12 mouse cellular contexts compared by ENCODE assay signal in the genomic region with DNA sequence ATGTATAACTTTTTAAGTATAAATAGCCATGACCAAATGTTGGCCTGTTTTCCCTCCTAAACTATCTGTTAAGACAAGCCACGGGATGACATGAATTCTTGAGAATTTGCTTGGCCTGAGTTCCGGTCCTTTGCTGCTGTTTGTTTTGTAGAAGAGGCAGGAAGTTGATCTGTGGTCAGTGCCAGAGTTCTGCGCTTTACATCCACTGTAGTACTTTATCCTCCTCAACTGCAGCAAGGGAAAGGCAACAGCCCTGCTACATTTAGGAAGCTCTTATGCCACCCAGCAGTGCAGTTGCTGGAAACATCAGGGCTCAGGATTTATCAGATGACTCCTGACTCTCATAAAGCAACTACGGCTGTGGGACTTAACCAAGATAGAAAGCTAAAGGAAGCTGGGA.
DNase-seq lines count a peak whose midpoint lies in the region; ATAC-seq lines count a peak whose summit lies in the region.
"Had no signal": no experiment of that assay in that cellular context is flagged by ENCODE, and none has a peak within 500 bp of the region (broad histone marks: within the 10 kb centered on the region; RNA-seq: fewer than 3 reads in every experiment).

No protein-coding gene starts in this region.

- peaks cover 7% of the 10 kb centered on the region; the same call in 1 of the 2 replicates for H3K4me1 ChIP-seq in kidney, embryonic 15.5 days
- H3K4me1 ChIP-seq in heart, embryonic 13.5 days, result peaks cover 26% of the 10 kb centered on the region
- H3K4me1 ChIP-seq in forebrain, embryonic 10.5 days, result peaks cover 14% of the 10 kb centered on the region

- H3K9me3 ChIP-seq in kidney, embryonic 15.5 days (replicated peaks), result no peaks in the 10 kb centered on the region
- no peaks in the 10 kb centered on the region for H3K9me3 ChIP-seq in heart, embryonic 13.5 days
- H3K9me3 ChIP-seq in forebrain, embryonic 10.5 days, result no peaks in the 10 kb centered on the region

- no peak overlapping the region for H3K4me3 ChIP-seq in kidney, embryonic 15.5 days (replicated peaks)
- H3K4me3 ChIP-seq in heart, embryonic 13.5 days, result peak overlapping the region; percentile 16
- H3K4me3 ChIP-seq in forebrain, embryonic 10.5 days, result no peak overlapping the region
- H3K4me3 ChIP-seq: erythroblast, embryonic 14.5 days had no signal

- H3K36me3 ChIP-seq in kidney, embryonic 15.5 days, result no peaks in the 10 kb centered on the region
- no peaks in the 10 kb centered on the region for H3K36me3 ChIP-seq in heart, embryonic 13.5 days
- H3K36me3 ChIP-seq in forebrain, embryonic 10.5 days (replicated peaks), result no peaks in the 10 kb centered on the region

- H3K27ac ChIP-seq in kidney, embryonic 15.5 days, result 0 out of 2 replicates have a peak overlapping the region, but pooled peaks have one; percentile 30
- peak overlapping the region; percentile 86 for H3K27ac ChIP-seq in heart, embryonic 13.5 days (replicated peaks)
- H3K27ac ChIP-seq in forebrain, embryonic 10.5 days, result no peak overlapping the region
- H3K27ac ChIP-seq: liver, embryonic 14.5 days had no signal

- WGBS in kidney, embryonic 15.5 days, result 51% methylated on average over 4 of the region's 4 CpGs
- 17% methylated on average over 4 of the region's 4 CpGs for WGBS in heart, embryonic 13.5 days
- 80% methylated on average over 4 of the region's 4 CpGs for WGBS in forebrain, embryonic 10.5 days

- DNase-seq in kidney, adult 11 months, result no peak
- peak; percentile 2 for DNase-seq in NIH3T3 (ENCODE audit: low read depth)
- DNase-seq in lung, postnatal 36 days, result peak; percentile 10
- DNase-seq in spleen, adult 18-20 months, result no peak
- DNase-seq in forebrain, embryonic 10.5 days (ENCODE audit: extremely low spot score, low spot score), result no peak
- DNase-seq: cerebellum, postnatal 14 days had no signal

- no peak overlapping the region for H3K4me2 ChIP-seq in kidney, embryonic 15.5 days
- peak overlapping the region; percentile 62 for H3K4me2 ChIP-seq in heart, embryonic 13.5 days

- no peak overlapping the region for H3K9ac ChIP-seq in kidney, embryonic 15.5 days
- peak overlapping the region; percentile 60; the same call in 1 of the 2 replicates for H3K9ac ChIP-seq in heart, embryonic 13.5 days
- H3K9ac ChIP-seq: liver, embryonic 14.5 days had no signal

- no peak for ATAC-seq in kidney, embryonic 15.5 days (replicated peaks; ENCODE audit: low FRiP score)
- ATAC-seq in heart, embryonic 13.5 days (ENCODE audit: extremely low read depth, insufficient number of reproducible peaks, low FRiP score, low TSS enrichment), result no peak
- ATAC-seq: intestine, postnatal 0 days had no signal

- H3K27me3 ChIP-seq in kidney, embryonic 15.5 days, result no peaks in the 10 kb centered on the region
- H3K27me3 ChIP-seq in heart, embryonic 13.5 days (replicated peaks), result no peaks in the 10 kb centered on the region
- H3K27me3 ChIP-seq in forebrain, embryonic 10.5 days (ENCODE audit: poor library complexity, severe bottlenecking), result no peaks in the 10 kb centered on the region
- H3K27me3 ChIP-seq: CH12.LX had no signal

Comparison
In these comparisons a context has a peak if more than half of its experiments do, and no peak if none do; other contexts are left out.
1. DNase-seq: peak in NIH3T3 (single experiment) and lung, postnatal 36 days (single experiment); none in kidney, adult 11 months (single experiment), spleen, adult 18-20 months (0 of 2) and forebrain, embryonic 10.5 days (single experiment).